Mouse (Mus musculus) kidney, adult 2 months (tissue): Measurements from ENCODE around the gene Ftl1.

Experiments used
- CTCF ChIP-seq: fragments of 200-500 bp; conservative IDR thresholded peaks from 2 replicates; pipeline ENCODE4 v1.5.1; 2011; ENCODE audit warnings: low read depth, mild to moderate bottlenecking, control low read depth, low read length, moderate library complexity, mixed read lengths; ENCODE audit not compliant: insufficient read depth, insufficient read length
- POLR2A ChIP-seq: fragments of 200-500 bp; IDR thresholded peaks from one replicate; pipeline ENCODE4 v1.6.1; 2011; ENCODE audit warnings: low read depth, low read length, control low read depth

DNA sequence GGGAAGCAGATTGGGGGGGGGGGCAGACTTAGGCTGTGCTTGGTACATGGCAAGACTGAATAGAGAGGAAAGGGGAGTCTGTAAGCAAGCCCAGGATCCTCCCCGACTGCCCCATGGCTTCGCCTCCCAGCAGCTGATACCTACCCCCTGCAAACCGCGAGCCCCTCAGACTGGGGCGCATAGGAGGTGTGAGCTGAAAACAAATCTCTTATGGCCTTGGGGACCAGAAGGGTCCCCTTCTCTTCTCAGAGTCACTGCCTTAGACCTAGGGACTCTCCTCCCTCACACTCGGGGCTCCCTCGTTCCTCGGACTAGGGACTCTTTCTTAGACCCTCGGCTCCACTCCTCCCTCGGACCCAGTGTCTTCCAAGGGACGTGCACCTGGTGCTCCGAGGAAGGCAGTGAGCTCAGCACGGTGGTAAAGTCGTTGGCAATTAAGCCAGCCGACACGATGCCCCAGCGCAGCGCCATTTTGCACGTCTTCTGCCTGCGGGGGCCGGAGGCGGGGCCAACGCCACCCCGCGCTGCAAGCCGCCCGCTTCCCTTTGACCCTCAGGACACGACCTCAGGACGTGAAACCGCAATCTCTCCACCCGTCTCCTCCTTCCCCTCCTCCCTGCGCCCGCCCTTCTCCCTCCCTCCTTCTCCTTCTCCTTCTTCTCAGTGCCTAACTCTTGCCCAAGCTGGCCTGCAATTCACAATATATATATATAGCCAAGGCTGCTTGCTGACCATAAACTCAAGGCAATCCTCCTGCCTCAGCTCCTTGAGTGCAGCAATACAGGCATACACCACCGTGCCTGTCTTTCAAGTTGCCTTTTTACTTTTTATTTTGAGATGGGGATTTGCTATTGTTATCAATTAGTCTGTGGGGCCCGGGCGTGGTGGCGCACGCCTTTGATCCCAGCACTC lies 28.9 kb upstream of the Ftl1 start, which contains the start of gene Dhdh:
- TF ChIP-seq CTCF (no peak), POLR2A (no peak)
